Mouse (Mus musculus): ENCODE results near the gene Rab3gap1.

The Rab3gap1 gene

GRCm38 (mm10) chr1:127868300-127869261 lies at the start of gene Rab3gap1:
TSS of gene Rab3gap1 (plus strand) at chr1:127868773.
- peak; percentile 91 for DNase-seq

GRCm38 (mm10) chr1:127827325-127827724 lies 41.2 kb upstream of the Rab3gap1 start:
- DNase-seq, result no peak

GRCm38 (mm10) chr1:127830215-127830921 lies 38.2 kb upstream of the Rab3gap1 start:
- no peak for DNase-seq

- DNase-seq, result no peak
Measured at GRCm38 (mm10) chr1:127833714-127834113, 34.9 kb upstream of the Rab3gap1 start.

- no peak for DNase-seq
Measured at GRCm38 (mm10) chr1:127834202-127834601, 34.4 kb upstream of the Rab3gap1 start.

- no peak for DNase-seq
Measured at GRCm38 (mm10) chr1:127836619-127837018, 32.0 kb upstream of the Rab3gap1 start.

GRCm38 (mm10) chr1:127838602-127839001 lies 30.0 kb upstream of the Rab3gap1 start:
- DNase-seq, result no peak

- DNase-seq, result no peak
Measured at GRCm38 (mm10) chr1:127845472-127845871, 23.1 kb upstream of the Rab3gap1 start.

- DNase-seq, result no peak
Measured at GRCm38 (mm10) chr1:127850075-127850610, 18.4 kb upstream of the Rab3gap1 start.

- DNase-seq, result no peak
Measured at GRCm38 (mm10) chr1:127854486-127855222, 13.9 kb upstream of the Rab3gap1 start, which contains the start of gene Map3k19. TSS of gene Map3k19 (minus strand) at chr1:127855031.

- DNase-seq, result no peak
Measured at GRCm38 (mm10) chr1:127858945-127859648, 9.5 kb upstream of the Rab3gap1 start.

GRCm38 (mm10) chr1:127859799-127860400 lies 8.7 kb upstream of the Rab3gap1 start:
- no peak for DNase-seq

GRCm38 (mm10) chr1:127860492-127860891 lies 8.1 kb upstream of the Rab3gap1 start:
- no peak for DNase-seq

GRCm38 (mm10) chr1:127861900-127862299 lies 6.7 kb upstream of the Rab3gap1 start:
- no peak for DNase-seq

- DNase-seq, result no peak
Measured at GRCm38 (mm10) chr1:127863806-127864205, 4.8 kb upstream of the Rab3gap1 start.

- DNase-seq, result peak; percentile 7
Measured at GRCm38 (mm10) chr1:127869276-127869675, 703 bp downstream of the Rab3gap1 start.

GRCm38 (mm10) chr1:127899401-127899800 lies 30.8 kb downstream of the Rab3gap1 start:
- DNase-seq, result no peak

GRCm38 (mm10) chr1:127904774-127905385 lies 36.3 kb downstream of the Rab3gap1 start:
- no peak for DNase-seq

GRCm38 (mm10) chr1:127913116-127913515 lies 44.5 kb downstream of the Rab3gap1 start:
- no peak for DNase-seq

GRCm38 (mm10) chr1:127915316-127915715 lies 46.7 kb downstream of the Rab3gap1 start:
- no peak for DNase-seq

- no peak for DNase-seq
Measured at GRCm38 (mm10) chr1:127915802-127916201, 47.2 kb downstream of the Rab3gap1 start.
